Mouse (Mus musculus) kidney, adult 2 months (tissue): ENCODE measurements around the gene Zfp687.

Source experiments
- CTCF ChIP-seq: fragments of 200-500 bp; conservative IDR thresholded peaks from 2 replicates; pipeline ENCODE4 v1.5.1; 2011; ENCODE audit warnings: low read depth, mild to moderate bottlenecking, control low read depth, low read length, moderate library complexity, mixed read lengths; ENCODE audit not compliant: insufficient read depth, insufficient read length
- POLR2A ChIP-seq: fragments of 200-500 bp; IDR thresholded peaks from one replicate; pipeline ENCODE4 v1.6.1; 2011; ENCODE audit warnings: low read depth, low read length, control low read depth

- TF ChIP-seq POLR2A: no peak
- no peak for TF ChIP-seq CTCF
Observed at GRCm38 (mm10) chr3:94958295-94958694, 57.0 kb downstream of the Zfp687 start.
